In the genomic region with DNA sequence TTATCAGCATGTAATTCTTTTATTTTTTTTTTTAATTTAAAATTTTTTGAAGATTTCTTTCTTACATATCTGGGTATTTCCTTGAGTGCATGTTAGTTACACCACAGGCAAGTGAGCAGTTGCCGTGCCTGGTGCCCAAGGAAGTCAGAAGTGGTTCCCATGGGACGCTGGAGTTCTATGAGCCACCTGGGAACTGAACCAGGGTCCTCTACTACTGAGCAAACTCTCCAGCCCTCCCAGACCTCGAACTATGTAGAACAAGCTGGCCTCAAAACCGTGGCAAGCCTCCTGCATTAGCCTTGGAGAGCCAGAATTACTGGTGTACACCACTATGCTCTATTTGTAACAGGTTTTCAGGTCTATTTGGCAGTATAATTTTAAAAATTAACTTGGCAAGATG, we compare ENCODE assay signal across 8 mouse cellular contexts. TPM values are rescaled to one million over a fixed set of nuclear protein-coding genes. Genes with fewer than 3 reads are reported as not detected.
A peak's percentile ranks its signal among the peaks of the same experiment; 100 is the strongest.
DNase-seq lines count a peak whose midpoint lies in the region; ATAC-seq and TF ChIP-seq lines count a peak whose summit lies in the region.

No protein-coding gene starts in this region.

- H3K4me2 ChIP-seq in heart, embryonic 11.5 days, result peak overlapping the region; percentile 61
- peak overlapping the region; percentile 63 for H3K4me2 ChIP-seq in limb, embryonic 12.5 days

- no peak for ATAC-seq in heart, embryonic 11.5 days (replicated peaks; ENCODE audit: insufficient number of reproducible peaks, low FRiP score, low TSS enrichment)
- ATAC-seq in limb, embryonic 12.5 days (ENCODE audit: insufficient number of reproducible peaks, insufficient read depth, low FRiP score, low TSS enrichment, low read depth), result peak; percentile 38; the same call in 1 of the 2 replicates

- TF ChIP-seq CTCF in ES-Bruce4 (IDR thresholded peaks at IDR 0.05; ENCODE audit: low read depth, low read length), result no peak
- TF ChIP-seq CTCF in olfactory bulb, adult 2 months (IDR thresholded peaks at IDR 0.05; ENCODE audit: insufficient read depth, low read depth, low read length), result no peak

- peak overlapping the region; percentile 66 for H3K4me3 ChIP-seq in heart, embryonic 11.5 days (ENCODE audit: low read depth, low read length)
- H3K4me3 ChIP-seq in ES-Bruce4 (ENCODE audit: low read depth, low read length), result peak overlapping the region; percentile 88
- peak overlapping the region; percentile 61 for H3K4me3 ChIP-seq in forebrain, embryonic 10.5 days
- peak overlapping the region; percentile 59 for H3K4me3 ChIP-seq in limb, embryonic 12.5 days (replicated peaks)
- no peak overlapping the region for H3K4me3 ChIP-seq in olfactory bulb, adult 2 months (ENCODE audit: insufficient read depth, low read depth, low read length)

- no peaks in the 10 kb centered on the region for H3K36me3 ChIP-seq in heart, embryonic 11.5 days (ENCODE audit: control insufficient read depth, insufficient read depth, low read length)
- no peaks in the 10 kb centered on the region for H3K36me3 ChIP-seq in ES-Bruce4 (ENCODE audit: control insufficient read depth, insufficient read depth, low read length, poor library complexity, severe bottlenecking)
- H3K36me3 ChIP-seq in forebrain, embryonic 10.5 days (replicated peaks), result 0 out of 2 replicates have a peak, but pooled peaks cover 4% of the 10 kb centered on the region
- H3K36me3 ChIP-seq in limb, embryonic 12.5 days, result peaks cover 12% of the 10 kb centered on the region

- peak overlapping the region; percentile 89 for H3K27ac ChIP-seq in heart, embryonic 11.5 days (ENCODE audit: low read depth, low read length)
- peak overlapping the region; percentile 63; the same call in 1 of the 2 replicates for H3K27ac ChIP-seq in ES-Bruce4 (ENCODE audit: insufficient read depth, low read length)
- H3K27ac ChIP-seq in forebrain, embryonic 10.5 days, result peak overlapping the region; percentile 93
- H3K27ac ChIP-seq in limb, embryonic 12.5 days, result peak overlapping the region; percentile 93
- H3K27ac ChIP-seq in olfactory bulb, adult 2 months (ENCODE audit: insufficient read depth, low read depth, low read length), result peak overlapping the region; percentile 94; the same call in 1 of the 2 replicates

- no peak for TF ChIP-seq POLR2A in ES-Bruce4 (IDR thresholded peaks at IDR 0.05; ENCODE audit: insufficient read depth, low read length)
- no peak for TF ChIP-seq POLR2A in olfactory bulb, adult 2 months (IDR thresholded peaks at IDR 0.05; ENCODE audit: insufficient read depth, low read depth, low read length)

- no peaks in the 10 kb centered on the region for H3K27me3 ChIP-seq in heart, embryonic 11.5 days (ENCODE audit: control insufficient read depth, insufficient read depth, low read length)
- no peaks in the 10 kb centered on the region for H3K27me3 ChIP-seq in ES-Bruce4 (ENCODE audit: control insufficient read depth, insufficient read depth, low read length, poor library complexity, severe bottlenecking)
- H3K27me3 ChIP-seq in forebrain, embryonic 10.5 days (ENCODE audit: poor library complexity, severe bottlenecking), result no peaks in the 10 kb centered on the region
- no peaks in the 10 kb centered on the region for H3K27me3 ChIP-seq in limb, embryonic 12.5 days

- peaks cover 2% of the 10 kb centered on the region; the same call in 1 of the 2 replicates for H3K4me1 ChIP-seq in heart, embryonic 11.5 days (ENCODE audit: control insufficient read depth, insufficient read depth, low read length)
- peaks cover 3% of the 10 kb centered on the region for H3K4me1 ChIP-seq in ES-Bruce4 (ENCODE audit: control insufficient read depth, insufficient read depth, low read length)
- H3K4me1 ChIP-seq in forebrain, embryonic 10.5 days, result peaks cover 35% of the 10 kb centered on the region
- H3K4me1 ChIP-seq in limb, embryonic 12.5 days (replicated peaks), result peaks cover 25% of the 10 kb centered on the region
- H3K4me1 ChIP-seq in olfactory bulb, adult 2 months (ENCODE audit: control insufficient read depth, insufficient read depth, low read length), result peaks cover 5% of the 10 kb centered on the region; the same call in 1 of the 2 replicates

- 44% methylated on average over 4 of the region's 4 CpGs for WGBS in heart, embryonic 11.5 days (ENCODE audit: insufficient replicate concordance)
- WGBS in forebrain, embryonic 10.5 days, result 52% methylated on average over 4 of the region's 4 CpGs
- 49% methylated on average over 4 of the region's 4 CpGs for WGBS in limb, embryonic 12.5 days
- WGBS in olfactory bulb, adult 2 months, result 35% methylated on average over 4 of the region's 4 CpGs

- DNase-seq in heart, postnatal 25 days (ENCODE audit: low spot score), result no peak
- DNase-seq in forebrain, embryonic 10.5 days (ENCODE audit: extremely low spot score, low spot score), result no peak
- no peak for DNase-seq in right cerebral cortex, postnatal 4 days
- no peak for DNase-seq in urinary bladder, postnatal 25 days (ENCODE audit: low spot score)

- no peak for TF ChIP-seq EP300 in ES-Bruce4 (IDR thresholded peaks at IDR 0.05; ENCODE audit: insufficient read depth, low read depth, low read length)

- no peaks in the 10 kb centered on the region for H3K9me3 ChIP-seq in heart, embryonic 11.5 days (replicated peaks; ENCODE audit: control insufficient read depth, low read length)
- H3K9me3 ChIP-seq in ES-Bruce4 (replicated peaks; ENCODE audit: control insufficient read depth, insufficient read depth, low read length, poor library complexity, severe bottlenecking), result no peaks in the 10 kb centered on the region
- H3K9me3 ChIP-seq in forebrain, embryonic 10.5 days, result no peaks in the 10 kb centered on the region
- no peaks in the 10 kb centered on the region for H3K9me3 ChIP-seq in limb, embryonic 12.5 days

- intact Hi-C loops in heart, postnatal 25 days (cut with DNase I), result no loop called here

- H3K9ac ChIP-seq in heart, embryonic 11.5 days (ENCODE audit: low read depth, low read length), result peak overlapping the region; percentile 86
- H3K9ac ChIP-seq in ES-Bruce4 (ENCODE audit: low read depth, poor library complexity, severe bottlenecking), result peak overlapping the region; percentile 79
- peak overlapping the region; percentile 77; the same call in 1 of the 2 replicates for H3K9ac ChIP-seq in limb, embryonic 12.5 days (replicated peaks)

RNA-seq across cellular contexts. Expression of gene 4931414P19Rik, which starts 3.2 kb away (rescaled TPM):
- 4.4 and 4.5 TPM in 2 replicates for polyA plus RNA-seq in heart, embryonic 11.5 days (2014; fragmentation: Nextera tagmentation; extraction: Ambion mirVana)
- total RNA-seq in heart, postnatal 25 days (2021), result 1 to 10 TPM; 3.7 to 4.0 TPM
- polyA plus RNA-seq in ES-Bruce4 (2011; ENCODE audit: insufficient read depth, insufficient read length, low read depth, missing spikeins), result 8.4 and 9.2 TPM in 2 replicates
- polyA plus RNA-seq in forebrain, embryonic 10.5 days (2016; fragmentation: Nextera tagmentation; extraction: Ambion mirVana), result 9.5 and 11.0 TPM in 2 replicates
- polyA plus RNA-seq in limb, embryonic 12.5 days (2016; fragmentation: Nextera tagmentation; extraction: Ambion mirVana), result 9.7 and 10.7 TPM in 2 replicates
- polyA plus RNA-seq in olfactory bulb, adult 2 months (2012; ENCODE audit: insufficient read depth, insufficient read length, low replicate concordance, missing spikeins), result not detected in 2 replicates

RNA-seq across cellular contexts. Expression of gene Psmb5, which starts 15.2 kb away (rescaled TPM):
- 364 and 386 TPM in 2 replicates for polyA plus RNA-seq in heart, embryonic 11.5 days (2014; fragmentation: Nextera tagmentation; extraction: Ambion mirVana)
- 100 to 1,000 TPM; 195 to 201 TPM for total RNA-seq in heart, postnatal 25 days (2021)
- 206 and 225 TPM in 2 replicates for polyA plus RNA-seq in ES-Bruce4 (2011; ENCODE audit: insufficient read depth, insufficient read length, low read depth, missing spikeins)
- 478 and 497 TPM in 2 replicates for polyA plus RNA-seq in forebrain, embryonic 10.5 days (2016; fragmentation: Nextera tagmentation; extraction: Ambion mirVana)
- polyA plus RNA-seq in limb, embryonic 12.5 days (2016; fragmentation: Nextera tagmentation; extraction: Ambion mirVana), result 410 and 432 TPM in 2 replicates
- not detected in 2 replicates for polyA plus RNA-seq in olfactory bulb, adult 2 months (2012; ENCODE audit: insufficient read depth, insufficient read length, low replicate concordance, missing spikeins)

RNA-seq across cellular contexts. Expression of gene Psmb11, which starts 18.6 kb away (rescaled TPM):
- not detected in 2 replicates for polyA plus RNA-seq in heart, embryonic 11.5 days (2014; fragmentation: Nextera tagmentation; extraction: Ambion mirVana)
- total RNA-seq in heart, postnatal 25 days (2021), result not detected
- 0.21 and 0.64 TPM in 2 replicates for polyA plus RNA-seq in ES-Bruce4 (2011; ENCODE audit: insufficient read depth, insufficient read length, low read depth, missing spikeins)
- 0.05 and 0.12 TPM in 2 replicates for polyA plus RNA-seq in forebrain, embryonic 10.5 days (2016; fragmentation: Nextera tagmentation; extraction: Ambion mirVana)
- 0.06 and 0.29 TPM in 2 replicates for polyA plus RNA-seq in limb, embryonic 12.5 days (2016; fragmentation: Nextera tagmentation; extraction: Ambion mirVana)
- polyA plus RNA-seq in olfactory bulb, adult 2 months (2012; ENCODE audit: insufficient read depth, insufficient read length, low replicate concordance, missing spikeins), result not detected in 2 replicates

RNA-seq across cellular contexts. Expression of gene Ajuba, which starts 25.3 kb away (rescaled TPM):
- 23.4 and 30.7 TPM in 2 replicates for polyA plus RNA-seq in heart, embryonic 11.5 days (2014; fragmentation: Nextera tagmentation; extraction: Ambion mirVana)
- 1 to 10 TPM; 6.0 to 6.5 TPM for total RNA-seq in heart, postnatal 25 days (2021)
- 112 TPM in 2 replicates for polyA plus RNA-seq in ES-Bruce4 (2011; ENCODE audit: insufficient read depth, insufficient read length, low read depth, missing spikeins)
- polyA plus RNA-seq in forebrain, embryonic 10.5 days (2016; fragmentation: Nextera tagmentation; extraction: Ambion mirVana), result 79.1 and 98.7 TPM in 2 replicates
- 68.9 and 72.2 TPM in 2 replicates for polyA plus RNA-seq in limb, embryonic 12.5 days (2016; fragmentation: Nextera tagmentation; extraction: Ambion mirVana)
- polyA plus RNA-seq in olfactory bulb, adult 2 months (2012; ENCODE audit: insufficient read depth, insufficient read length, low replicate concordance, missing spikeins), result not detected in 2 replicates

RNA-seq across cellular contexts. Expression of gene Gm17606, which starts 38.1 kb away (rescaled TPM):
- polyA plus RNA-seq in heart, embryonic 11.5 days (2014; fragmentation: Nextera tagmentation; extraction: Ambion mirVana), result not detected in 2 replicates
- not detected for total RNA-seq in heart, postnatal 25 days (2021)
- polyA plus RNA-seq in ES-Bruce4 (2011; ENCODE audit: insufficient read depth, insufficient read length, low read depth, missing spikeins), result not detected in 2 replicates
- not detected in 2 replicates for polyA plus RNA-seq in forebrain, embryonic 10.5 days (2016; fragmentation: Nextera tagmentation; extraction: Ambion mirVana)
- polyA plus RNA-seq in limb, embryonic 12.5 days (2016; fragmentation: Nextera tagmentation; extraction: Ambion mirVana), result not detected in 2 replicates
- not detected in 2 replicates for polyA plus RNA-seq in olfactory bulb, adult 2 months (2012; ENCODE audit: insufficient read depth, insufficient read length, low replicate concordance, missing spikeins)

Comparison
In these comparisons a context has a peak if more than half of its experiments do, and no peak if none do; other contexts are left out.
1. RNA of gene Psmb5, which starts 15.2 kb away (polyA plus RNA-seq): 478 to 497 TPM in forebrain, embryonic 10.5 days, 410 to 432 TPM in limb, embryonic 12.5 days, 364 to 386 TPM in heart, embryonic 11.5 days and 206 to 225 TPM in ES-Bruce4; not detected in olfactory bulb, adult 2 months; every median in the first group is over 100 times any median in the second.
2. Peak in every context shown above with its lines, with median percentiles within 50 percentile points of each other: H3K27ac ChIP-seq and H3K9ac ChIP-seq.